Mouse (Mus musculus): Measurements from ENCODE around the gene Trove2.

DNA sequence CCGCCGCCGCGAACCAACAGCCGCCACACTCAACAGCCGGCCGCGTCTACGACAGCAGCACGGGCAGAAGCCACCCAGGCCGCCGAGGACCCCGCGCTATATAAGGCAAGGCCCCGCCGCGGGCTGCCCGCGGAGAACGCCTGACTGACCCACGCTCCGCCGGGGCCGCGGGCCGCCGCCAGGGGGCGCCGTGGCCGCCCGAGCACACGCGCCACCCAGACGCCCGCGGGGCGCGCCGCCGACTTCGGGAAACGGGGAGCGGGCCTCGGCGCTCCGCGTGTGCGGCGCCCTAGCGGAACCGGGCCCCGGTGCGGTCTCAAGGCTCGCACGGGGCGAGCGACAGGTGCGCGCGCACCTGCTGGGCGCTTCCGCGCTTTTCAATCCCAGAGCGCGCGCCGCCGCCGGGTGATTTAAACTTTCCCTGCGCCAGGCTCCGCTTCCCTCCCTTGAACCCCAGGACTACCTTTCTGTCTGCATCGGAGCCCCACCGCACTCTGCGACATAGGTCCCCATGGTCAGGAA lies 74.1 kb downstream of the Trove2 start, which contains the start of gene Cdc73:
- peak; percentile 50; the same call in 1 of the 2 replicates for TF ChIP-seq POLR2A (IDR thresholded peaks at IDR 0.05; ENCODE audit: borderline replicate concordance, insufficient read depth, low read length)
- peak; percentile 42; the same call in 1 of the 2 replicates for TF ChIP-seq CTCF (IDR thresholded peaks at IDR 0.05; ENCODE audit: borderline replicate concordance, insufficient read depth, low read depth, low read length)
